Mouse (Mus musculus) thymus, adult 2 months (tissue): Measurements from ENCODE around the gene Hspa1a. TPM values are rescaled to one million over a fixed set of nuclear protein-coding genes. Genes with fewer than 3 reads are reported as not detected.
A peak's percentile ranks its signal among the peaks of the same experiment; 100 is the strongest.
"Not testable (repeated sequence)": the region's sequence is repeated elsewhere in the genome, so short reads cannot be mapped to it uniquely, and the experiment has no call there.

Source experiments
- DNase-seq: peaks from one replicate; pipeline ENCODE4 v3.0.0; 2021
- H3K27ac ChIP-seq: fragments of 200-500 bp; 2 replicates; pipeline ENCODE4 v1.5.1; 2012; ENCODE audit warnings: low read length, control low read depth; ENCODE audit not compliant: control insufficient read depth, insufficient read depth
- H3K27me3 ChIP-seq: fragments of 200-500 bp; 2 replicates; pipeline ENCODE4 v1.6.1; 2012; ENCODE audit warnings: mild to moderate bottlenecking, low read length, moderate library complexity, mixed read lengths; ENCODE audit not compliant: control insufficient read depth, insufficient read depth
- H3K36me3 ChIP-seq: fragments of 200-500 bp; 2 replicates; pipeline ENCODE4 v1.6.1; 2012; ENCODE audit warnings: mild to moderate bottlenecking, low read length, moderate library complexity; ENCODE audit not compliant: control insufficient read depth, insufficient read depth
- H3K4me1 ChIP-seq: fragments of 200-500 bp; replicated peaks from 2 replicates; pipeline ENCODE4 v1.6.1; 2012; ENCODE audit warnings: low read length; ENCODE audit not compliant: control insufficient read depth, insufficient read depth
- H3K4me3 ChIP-seq: fragments of 200-500 bp; 2 replicates; pipeline ENCODE4 v1.5.1; 2012; ENCODE audit warnings: mild to moderate bottlenecking, low read length, control low read depth, moderate library complexity; ENCODE audit not compliant: control insufficient read depth, insufficient read depth
- CTCF ChIP-seq: fragments of 200-500 bp; IDR thresholded peaks from 2 replicates; pipeline ENCODE4 v1.5.1; 2012; ENCODE audit warnings: mild to moderate bottlenecking, control low read depth, low read length, moderate library complexity, borderline replicate concordance; ENCODE audit not compliant: control insufficient read depth, poor library complexity, insufficient read depth; ENCODE audit errors: extremely low read depth
- POLR2A ChIP-seq: fragments of 200-500 bp; IDR thresholded peaks from 2 replicates; pipeline ENCODE4 v1.6.1; 2012; ENCODE audit warnings: mild to moderate bottlenecking, low read length, control low read depth, moderate library complexity; ENCODE audit not compliant: control insufficient read depth, poor library complexity, insufficient read depth; ENCODE audit errors: extremely low read depth
- WGBS: fragments of 180-500 bp; shearing (Covaris S2); methylation state at CpG from one replicate; pipeline ENCODE4 v1.1.7; 2018; 5-methylcytosine and 5-hydroxymethylcytosine counted together
- polyA plus RNA-seq: library from polyadenylated mRNA; depleted of rRNA; stranded (reverse); fragments of >200 nt; gene quantifications from 2 replicates; pipeline ENCODE4 v1.2.3, GENCODE M21; 2012

The Hspa1a gene
- polyA plus RNA-seq, 1 experiment: 12.2 TPM

- no peak for DNase-seq
- Histone ChIP-seq H3K36me3 (no peaks in the 10 kb centered on the region), H3K4me1 (peaks cover 5% of the 10 kb centered on the region), H3K27ac (0 out of 2 replicates have a peak overlapping the region, but pooled peaks have one; percentile 6), H3K27me3 (no peaks in the 10 kb centered on the region; the same call in 1 of the 2 replicates), H3K4me3 (peak overlapping the region; percentile 99)
- no peak for TF ChIP-seq POLR2A
- 0 out of 2 replicates have a peak, but pooled peaks have one; percentile 33 for TF ChIP-seq CTCF
- under 1% methylated on average over 29 of the region's 29 CpGs for WGBS
Measured at GRCm38 (mm10) chr17:34951636-34952377, 20.1 kb downstream of the Hspa1a start.

DNA sequence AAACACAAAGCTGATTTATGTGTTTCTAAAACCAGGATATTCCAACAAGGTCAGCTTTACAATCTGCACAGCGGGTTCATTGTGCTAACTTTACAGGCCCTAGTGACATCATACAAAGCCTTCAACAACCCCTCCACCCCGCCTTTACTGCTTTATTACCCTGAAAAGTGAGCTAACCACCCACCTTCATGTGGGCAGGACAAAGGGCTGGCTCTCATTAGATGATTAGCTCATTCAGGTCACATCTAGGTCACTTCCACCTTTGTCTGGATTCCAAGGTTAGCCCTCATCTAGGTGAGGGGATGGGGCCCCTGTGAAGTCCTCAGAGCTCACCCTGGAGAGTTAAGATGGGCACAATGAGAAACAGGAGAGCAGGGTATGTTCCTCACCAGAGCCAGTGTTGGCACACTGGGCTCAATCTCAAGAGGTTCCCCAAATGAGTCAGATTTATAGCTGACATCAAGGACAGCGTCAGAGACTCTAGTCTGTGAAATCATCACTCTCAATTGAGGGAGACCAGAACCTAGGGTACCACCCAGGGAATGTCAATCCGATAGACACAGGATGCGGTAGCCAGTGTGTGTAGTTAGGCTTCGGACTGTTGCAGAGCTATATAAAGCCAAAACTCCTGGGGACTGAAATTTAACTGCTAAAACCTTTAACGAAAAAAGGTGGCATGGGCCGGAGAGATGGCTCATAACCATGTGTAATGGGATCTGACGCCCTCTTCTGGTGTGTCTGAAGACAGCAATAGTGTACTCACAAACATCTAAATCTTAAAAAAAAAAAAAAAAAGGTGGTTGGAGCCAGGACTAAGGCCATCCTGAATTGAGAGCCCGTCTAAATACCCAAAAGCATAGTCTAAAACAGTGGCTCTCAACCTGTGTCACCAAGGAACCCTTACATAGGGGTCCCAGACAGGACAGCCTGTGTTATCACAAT is 21.2 kb downstream of the Hspa1a start:
- H3K4me3 ChIP-seq: no peak overlapping the region
- H3K27ac ChIP-seq: no peak overlapping the region
- TF ChIP-seq POLR2A: no peak
- no peaks in the 10 kb centered on the region; the same call in 1 of the 2 replicates for H3K27me3 ChIP-seq
- H3K36me3 ChIP-seq: no peaks in the 10 kb centered on the region
- peaks cover 5% of the 10 kb centered on the region for H3K4me1 ChIP-seq
- WGBS: 50% methylated on average over 10 of the region's 10 CpGs
- no peak for DNase-seq

GRCm38 (mm10) chr17:34949553-34949969 is 22.4 kb downstream of the Hspa1a start:
- H3K27me3 ChIP-seq: no peaks in the 10 kb centered on the region
- TF ChIP-seq POLR2A (no peak), CTCF (no peak)
- H3K27ac ChIP-seq: no peak overlapping the region
- peaks cover 5% of the 10 kb centered on the region for H3K4me1 ChIP-seq
- DNase-seq: no peak
- WGBS: 82% methylated on average over 4 of the region's 4 CpGs
- H3K36me3 ChIP-seq: no peaks in the 10 kb centered on the region
- H3K4me3 ChIP-seq: no peak overlapping the region

DNA sequence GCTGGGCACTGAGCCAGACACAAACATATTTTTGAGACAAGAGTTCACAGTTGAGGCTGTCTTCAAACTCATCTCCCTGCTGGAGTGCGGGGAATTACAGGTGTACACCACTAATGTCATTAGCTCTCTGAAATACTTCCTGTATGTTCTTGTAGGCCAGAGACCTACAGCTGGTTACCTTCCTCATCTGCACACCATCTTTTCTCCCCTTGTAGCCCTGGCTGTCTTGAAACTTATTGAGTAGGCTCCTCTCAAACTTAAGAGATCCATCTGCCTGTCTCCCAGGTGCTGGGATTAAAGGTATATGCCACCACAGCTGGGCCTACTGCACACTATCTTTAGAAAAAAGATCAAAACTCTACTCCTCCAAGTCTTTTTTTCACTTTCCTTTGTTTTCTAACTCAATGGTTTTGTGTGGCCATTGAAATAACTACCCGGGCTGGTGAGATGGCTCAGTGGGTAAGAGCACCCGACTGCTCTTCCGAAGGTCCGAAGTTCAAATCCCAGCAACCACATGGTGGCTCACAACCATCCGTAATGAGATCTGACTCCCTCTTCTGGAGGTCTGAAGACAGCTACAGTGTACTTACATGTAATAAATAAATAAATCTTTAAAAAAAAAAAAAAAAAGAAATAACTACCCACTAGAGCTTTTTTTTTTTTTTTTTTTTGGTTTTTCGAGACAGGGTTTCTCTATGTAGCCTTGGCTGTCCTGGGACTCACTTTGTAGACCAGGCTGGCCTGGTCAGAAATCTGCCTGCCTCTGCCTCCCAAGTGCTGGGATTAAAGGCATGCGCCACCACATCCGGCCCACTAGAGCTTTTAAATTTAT is 23.0 kb downstream of the Hspa1a start:
- not testable (repeated sequence) for H3K27ac ChIP-seq, H3K36me3 ChIP-seq, H3K27me3 ChIP-seq, H3K4me1 ChIP-seq, H3K4me3 ChIP-seq, DNase-seq
- WGBS: 82% methylated on average over 9 of the region's 9 CpGs

DNA sequence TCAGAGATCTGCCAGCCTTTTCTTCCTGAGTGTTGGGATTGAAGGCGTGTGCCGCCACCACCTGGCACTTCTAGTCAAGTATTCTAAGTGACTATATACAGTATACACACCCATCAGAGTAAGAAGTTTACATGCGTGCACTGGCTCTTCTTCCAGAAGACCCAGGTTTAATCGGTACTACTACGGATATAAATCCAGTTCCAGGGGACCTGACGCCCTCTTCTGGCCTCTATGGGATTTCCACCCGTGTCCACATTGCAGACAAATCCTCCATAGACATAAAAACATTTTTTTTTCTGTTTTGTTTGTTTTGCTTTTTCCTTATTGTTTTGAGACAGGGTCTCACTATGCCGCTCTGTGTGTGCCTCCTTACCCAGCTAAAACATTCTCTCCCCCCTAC is 24.4 kb downstream of the Hspa1a start:
- TF ChIP-seq CTCF: no peak
- TF ChIP-seq POLR2A: no peak
- WGBS: 45% methylated on average over 8 of the region's 8 CpGs
- no peak for DNase-seq

GRCm38 (mm10) chr17:34946486-34947140 is 25.3 kb downstream of the Hspa1a start:
- no peak for TF ChIP-seq POLR2A
- no peak for TF ChIP-seq CTCF
- Histone ChIP-seq H3K4me1 (peaks cover 1% of the 10 kb centered on the region), H3K27ac (no peak overlapping the region), H3K27me3 (no peaks in the 10 kb centered on the region), H3K36me3 (no peaks in the 10 kb centered on the region), H3K4me3 (no peak overlapping the region)
- whole genome bisulfite sequencing: 95% methylated on average over 5 of the region's 5 CpGs
- DNase-seq: no peak

More for the DNA sequence above, 24.4 kb downstream of the Hspa1a start:
- no peaks in the 10 kb centered on the region for H3K27me3 ChIP-seq
- no peak overlapping the region for H3K4me3 ChIP-seq
- H3K27ac ChIP-seq: no peak overlapping the region
- H3K4me1 ChIP-seq: peaks cover 5% of the 10 kb centered on the region
- no peaks in the 10 kb centered on the region for H3K36me3 ChIP-seq
